Mouse (Mus musculus) neural tube, embryonic 15.5 days (tissue): Measurements from ENCODE around the gene Rpn2. TPM values are rescaled to one million over a fixed set of nuclear protein-coding genes. Genes with fewer than 3 reads are reported as not detected.

Experiments used
- ATAC-seq: fragments of 200-750 bp; cut with Nextera tagmentation; 2 replicates; pipeline ENCODE4 v1.8.0; 2017; ENCODE audit warnings: mild to moderate bottlenecking, moderate TSS enrichment, moderate library complexity; ENCODE audit not compliant: low FRiP score
- H3K27ac ChIP-seq: fragments of 300-500 bp; sonication (generic); replicated peaks from 2 replicates; pipeline ENCODE4 v1.5.1; 2015; ENCODE audit warnings: mild to moderate bottlenecking, inconsistent platforms
- H3K27me3 ChIP-seq: fragments of 300-500 bp; sonication (generic); replicated peaks from 2 replicates; pipeline ENCODE4 v1.6.1; 2015; ENCODE audit warnings: inconsistent platforms
- H3K36me3 ChIP-seq: fragments of 300-500 bp; sonication (generic); 2 replicates; pipeline ENCODE4 v1.6.1; 2015; ENCODE audit warnings: inconsistent platforms
- H3K4me1 ChIP-seq: fragments of 300-500 bp; sonication (generic); 2 replicates; pipeline ENCODE4 v1.6.1; 2015; ENCODE audit warnings: inconsistent platforms
- H3K4me2 ChIP-seq: fragments of 300-500 bp; sonication (generic); 2 replicates; pipeline ENCODE4 v1.6.1; 2015; ENCODE audit warnings: inconsistent platforms, mild to moderate bottlenecking, moderate library complexity
- H3K4me3 ChIP-seq: fragments of 300-500 bp; sonication (generic); replicated peaks from 2 replicates; pipeline ENCODE4 v1.5.1; 2015; ENCODE audit warnings: mild to moderate bottlenecking, inconsistent platforms
- H3K9ac ChIP-seq: fragments of 300-500 bp; sonication (generic); replicated peaks from 2 replicates; pipeline ENCODE4 v1.6.1; 2015; ENCODE audit warnings: mild to moderate bottlenecking, inconsistent platforms
- H3K9me3 ChIP-seq: fragments of 300-500 bp; sonication (generic); replicated peaks from 2 replicates; pipeline ENCODE4 v1.6.1; 2016; ENCODE audit warnings: inconsistent platforms
- WGBS: fragments of 180-500 bp; shearing (Covaris S2); methylation state at CpG from one replicate; pipeline ENCODE4 v1.1.7; 2015; ENCODE audit warnings: mixed read lengths; 5-methylcytosine and 5-hydroxymethylcytosine counted together
- polyA plus RNA-seq: library from polyadenylated mRNA; unstranded; fragments of >200 nt; fragmentation: Nextera tagmentation; extraction: Ambion mirVana; gene quantifications from 2 replicates; pipeline ENCODE4 v1.2.1, GENCODE M21; 2015

The Rpn2 gene
- polyA plus RNA-seq, 1 experiment from 2014 or later, result 225 TPM

DNA sequence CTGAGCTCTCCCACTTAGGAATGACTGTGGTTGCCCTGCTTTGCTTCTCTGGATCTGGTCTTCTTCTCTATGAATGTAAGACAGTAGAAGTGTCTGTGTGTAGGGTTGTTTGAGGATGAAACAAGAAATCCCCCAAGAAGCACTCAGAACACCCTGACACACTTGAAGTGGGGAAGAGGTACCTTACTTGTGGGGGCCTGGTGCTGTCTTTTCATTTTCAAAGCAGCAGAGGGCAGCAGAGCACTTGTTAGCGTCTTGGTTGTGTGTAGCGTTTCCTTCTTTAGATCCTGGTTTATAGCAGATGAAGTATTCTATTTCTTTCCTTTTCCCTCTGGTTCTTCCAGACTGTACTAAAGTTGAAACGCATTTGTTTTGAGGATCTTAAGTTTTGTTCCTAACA, 8.7 kb downstream of the Rpn2 start:
- Histone ChIP-seq H3K4me2 (no peak overlapping the region), H3K9me3 (no peaks in the 10 kb centered on the region), H3K36me3 (peaks cover 65% of the 10 kb centered on the region), H3K4me3 (no peak overlapping the region), H3K27ac (no peak overlapping the region), H3K4me1 (no peaks in the 10 kb centered on the region), H3K9ac (no peak overlapping the region), H3K27me3 (no peaks in the 10 kb centered on the region)
- 18% methylated on average over 3 of the region's 3 CpGs for WGBS
- ATAC-seq, result no peak

DNA sequence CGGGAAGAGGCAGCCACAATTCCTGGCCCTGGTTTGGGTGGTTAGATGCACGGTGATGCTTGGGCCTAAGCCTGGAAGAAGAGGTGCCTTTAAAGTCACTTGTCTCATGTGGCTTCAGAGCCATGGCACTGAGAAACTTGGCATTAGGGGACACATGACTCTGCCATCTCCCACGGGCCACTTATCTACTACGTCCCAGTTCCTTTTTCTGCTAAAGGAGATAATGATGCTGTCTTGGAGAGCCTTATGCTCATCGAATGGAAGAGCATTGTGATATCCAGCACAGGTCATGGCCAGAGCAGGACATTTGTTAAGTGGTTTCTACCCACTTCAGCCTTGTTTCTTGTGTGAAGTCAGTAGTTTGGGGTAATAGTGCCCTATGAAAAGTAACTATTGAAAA, 10.2 kb downstream of the Rpn2 start:
- H3K27ac ChIP-seq, result no peak overlapping the region
- H3K9ac ChIP-seq, result no peak overlapping the region
- peaks cover 72% of the 10 kb centered on the region for H3K36me3 ChIP-seq
- no peaks in the 10 kb centered on the region for H3K4me1 ChIP-seq
- 91% methylated on average over 5 of the region's 5 CpGs for WGBS
- no peak overlapping the region for H3K4me3 ChIP-seq
- H3K4me2 ChIP-seq, result no peak overlapping the region
- H3K9me3 ChIP-seq, result no peaks in the 10 kb centered on the region
- no peaks in the 10 kb centered on the region for H3K27me3 ChIP-seq
- ATAC-seq, result no peak

DNA sequence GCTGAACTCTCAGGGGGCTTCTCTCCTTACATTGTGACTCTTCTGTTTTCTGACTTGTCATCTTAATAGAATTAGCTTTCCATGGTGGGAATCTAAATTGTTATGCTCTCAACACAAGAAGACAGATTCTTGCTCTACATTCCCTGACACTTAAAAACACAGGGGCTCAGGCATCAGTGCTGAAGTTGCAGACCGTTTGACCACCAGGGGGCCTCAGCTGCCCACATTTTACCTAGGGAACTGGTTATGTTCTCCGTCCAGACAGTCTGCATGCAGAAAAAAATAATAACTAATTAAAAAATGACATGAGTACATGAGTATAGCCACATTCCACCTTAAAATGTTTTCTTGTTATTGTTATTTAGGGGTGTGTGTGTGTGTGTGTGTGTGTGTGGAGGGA, 13.3 kb downstream of the Rpn2 start:
- no peak for ATAC-seq
- Histone ChIP-seq H3K27me3 (no peaks in the 10 kb centered on the region), H3K27ac (no peak overlapping the region), H3K9me3 (no peaks in the 10 kb centered on the region), H3K9ac (no peak overlapping the region), H3K4me1 (peaks cover 5% of the 10 kb centered on the region; the same call in 1 of the 2 replicates), H3K36me3 (peaks cover 72% of the 10 kb centered on the region), H3K4me2 (no peak overlapping the region), H3K4me3 (no peak overlapping the region)
- WGBS, result 9% methylated on average over 2 of the region's 2 CpGs

DNA sequence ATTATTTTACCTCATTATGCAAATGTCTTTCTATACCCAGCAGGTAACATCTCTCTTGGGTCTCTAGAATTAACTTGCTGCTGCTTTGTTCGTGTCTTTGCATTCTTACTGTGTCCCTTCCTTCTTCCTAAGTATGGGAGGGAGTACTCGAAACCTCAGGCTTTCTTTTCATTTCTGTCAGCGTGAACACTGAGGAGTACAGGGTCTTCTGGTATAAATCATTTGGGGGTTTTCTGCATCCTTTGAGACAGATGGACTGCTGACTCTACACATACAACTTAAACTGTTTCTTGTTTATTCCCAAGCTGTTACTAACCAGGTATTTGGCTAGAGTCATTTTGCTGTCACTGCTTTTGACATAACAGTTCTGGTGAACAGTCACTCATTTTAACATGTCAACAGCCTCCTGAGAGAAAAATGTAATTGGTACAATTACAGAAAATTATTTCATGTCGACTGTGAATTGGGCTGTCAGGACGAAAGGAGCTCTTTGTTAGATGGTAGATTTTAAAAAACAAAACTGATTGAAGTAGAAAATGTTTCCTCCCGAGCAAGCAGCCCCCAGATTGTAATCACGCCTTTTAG, 17.4 kb downstream of the Rpn2 start:
- no peak overlapping the region for H3K4me2 ChIP-seq
- H3K4me1 ChIP-seq, result peaks cover 5% of the 10 kb centered on the region; the same call in 1 of the 2 replicates
- no peak overlapping the region for H3K9ac ChIP-seq
- no peaks in the 10 kb centered on the region for H3K9me3 ChIP-seq
- H3K27me3 ChIP-seq, result no peaks in the 10 kb centered on the region
- no peak for ATAC-seq
- peaks cover 76% of the 10 kb centered on the region for H3K36me3 ChIP-seq
- 65% methylated on average over 7 of the region's 7 CpGs for WGBS
- H3K4me3 ChIP-seq, result no peak overlapping the region
- H3K27ac ChIP-seq, result no peak overlapping the region

DNA sequence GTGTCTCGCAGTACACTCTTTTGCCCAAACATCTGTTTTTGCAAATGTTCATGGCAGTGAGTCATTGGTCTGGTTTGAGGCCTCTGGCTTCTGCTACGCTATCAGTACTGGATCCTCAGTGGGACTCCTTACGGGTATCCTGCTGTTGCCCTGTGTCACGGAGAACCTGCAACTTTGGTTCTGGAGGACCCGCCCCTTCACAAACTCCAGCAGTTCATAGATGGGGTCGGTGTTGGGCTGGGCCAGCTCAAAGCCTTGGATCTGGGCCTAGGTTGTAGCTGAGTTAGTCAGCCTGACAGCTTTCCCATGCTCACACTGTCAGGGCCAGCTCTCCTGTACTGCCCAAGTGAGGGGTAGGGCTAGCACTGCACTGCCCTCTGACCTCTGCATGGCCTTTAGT, 21.2 kb downstream of the Rpn2 start:
- no peak for ATAC-seq
- Histone ChIP-seq H3K36me3 (peaks cover 75% of the 10 kb centered on the region), H3K27ac (no peak overlapping the region), H3K27me3 (no peaks in the 10 kb centered on the region), H3K4me1 (peaks cover 5% of the 10 kb centered on the region; the same call in 1 of the 2 replicates), H3K4me3 (no peak overlapping the region), H3K9ac (no peak overlapping the region), H3K4me2 (no peak overlapping the region), H3K9me3 (no peaks in the 10 kb centered on the region)
- WGBS, result 92% methylated on average over 6 of the region's 6 CpGs

DNA sequence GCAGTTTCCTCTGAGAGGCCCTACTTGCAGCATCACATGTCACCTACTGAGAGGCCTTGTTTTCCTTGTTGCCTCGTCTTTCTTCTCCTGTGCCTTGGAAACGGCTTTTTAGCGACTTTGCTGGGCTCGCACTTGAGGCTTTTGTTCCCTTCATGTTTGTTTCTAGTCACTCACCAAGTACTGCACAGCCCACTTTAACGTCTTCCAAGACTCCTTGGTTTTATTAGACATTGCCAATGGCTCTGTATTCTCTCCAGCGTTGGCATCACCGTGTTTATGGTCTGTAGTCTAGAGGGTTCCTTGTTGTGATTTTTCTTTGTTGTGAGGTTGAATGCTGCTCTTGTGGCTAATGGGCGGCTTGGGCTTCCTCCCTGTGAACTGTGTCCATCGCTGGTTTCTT, 24.3 kb downstream of the Rpn2 start:
- ATAC-seq, result no peak
- Histone ChIP-seq H3K4me2 (no peak overlapping the region), H3K36me3 (peaks cover 62% of the 10 kb centered on the region), H3K27ac (peak overlapping the region; percentile 48), H3K27me3 (no peaks in the 10 kb centered on the region), H3K4me1 (peaks cover 12% of the 10 kb centered on the region), H3K9ac (no peak overlapping the region), H3K9me3 (no peaks in the 10 kb centered on the region), H3K4me3 (no peak overlapping the region)
- 38% methylated on average over 9 of the region's 9 CpGs for WGBS

DNA sequence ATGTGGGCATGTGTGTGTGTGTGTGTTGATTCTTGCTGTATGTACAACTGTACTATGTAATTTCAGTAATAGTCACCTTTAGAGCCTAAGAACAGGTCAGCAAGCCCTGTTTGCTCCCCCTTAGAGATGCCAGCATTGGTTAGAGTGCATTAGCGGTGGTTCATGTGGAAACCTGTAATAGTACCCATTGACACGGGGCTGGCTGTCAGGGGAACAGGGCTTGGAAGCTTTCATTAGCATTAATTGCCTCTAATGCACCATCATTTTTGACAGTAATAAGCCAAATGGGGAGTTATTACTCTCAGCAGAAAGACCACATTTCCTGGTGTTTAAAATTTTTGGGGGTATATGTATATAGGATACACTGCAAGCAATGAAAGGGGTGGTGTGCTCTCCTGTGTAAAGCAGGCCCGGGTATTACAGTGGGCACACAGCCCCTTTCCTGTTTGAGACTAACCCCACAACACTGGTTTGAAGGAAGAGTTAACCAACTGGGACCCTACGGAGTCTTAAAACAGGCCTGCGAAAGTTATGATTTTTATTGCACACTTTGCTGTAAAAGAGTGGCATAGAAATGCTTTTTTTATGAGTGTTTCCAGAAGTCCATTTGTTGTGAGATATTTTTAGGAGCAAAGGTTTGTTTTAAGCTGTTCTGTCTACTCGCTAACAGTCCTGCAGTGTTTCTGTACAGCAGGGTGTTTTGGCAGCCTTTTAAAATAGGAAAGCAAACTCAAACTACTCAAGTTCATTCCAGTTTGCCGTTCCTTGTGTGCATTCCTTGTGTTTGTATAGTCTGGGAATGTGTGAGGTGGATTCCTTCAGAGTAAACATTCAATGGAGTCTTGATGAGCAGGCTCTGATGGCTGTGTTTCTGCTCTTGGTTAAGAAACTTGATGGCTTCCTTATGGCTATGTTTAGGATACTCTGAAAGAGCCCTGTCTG, 27.5 kb downstream of the Rpn2 start:
- peak overlapping the region; percentile 45; the same call in 1 of the 2 replicates for H3K27ac ChIP-seq
- H3K9ac ChIP-seq, result no peak overlapping the region
- no peaks in the 10 kb centered on the region for H3K9me3 ChIP-seq
- no peaks in the 10 kb centered on the region for H3K27me3 ChIP-seq
- peaks cover 57% of the 10 kb centered on the region for H3K36me3 ChIP-seq
- 64% methylated on average over 7 of the region's 7 CpGs for WGBS
- H3K4me2 ChIP-seq, result no peak overlapping the region
- no peak for ATAC-seq
- no peak overlapping the region for H3K4me3 ChIP-seq
- H3K4me1 ChIP-seq, result peaks cover 12% of the 10 kb centered on the region

DNA sequence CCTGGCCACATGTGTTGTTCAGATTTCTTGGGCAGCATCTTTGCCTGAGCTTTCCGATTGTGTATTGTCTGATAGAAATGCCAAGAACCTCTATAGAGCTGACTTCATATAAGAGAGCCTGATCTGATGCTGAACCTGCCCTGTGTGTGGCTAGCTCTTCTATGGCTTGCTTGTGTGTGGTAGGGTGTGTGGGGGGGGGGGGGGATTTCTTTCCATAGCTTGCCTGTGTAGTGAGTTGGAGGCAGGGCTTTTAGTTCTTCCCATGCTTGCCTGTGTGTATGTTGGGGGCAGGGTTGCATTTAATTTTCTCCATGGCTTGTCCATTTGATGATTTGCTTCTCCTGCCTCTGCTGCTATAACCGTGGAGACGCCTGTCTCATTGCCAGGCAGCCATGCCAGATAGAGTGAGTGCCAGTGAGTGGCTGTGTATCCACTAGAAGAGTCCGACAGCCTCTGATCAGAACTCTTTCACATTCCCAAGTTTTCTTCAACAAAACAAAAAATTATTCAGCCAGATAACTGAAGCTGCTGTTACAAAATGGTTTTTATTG, 29.0 kb downstream of the Rpn2 start:
- no peak for ATAC-seq

DNA sequence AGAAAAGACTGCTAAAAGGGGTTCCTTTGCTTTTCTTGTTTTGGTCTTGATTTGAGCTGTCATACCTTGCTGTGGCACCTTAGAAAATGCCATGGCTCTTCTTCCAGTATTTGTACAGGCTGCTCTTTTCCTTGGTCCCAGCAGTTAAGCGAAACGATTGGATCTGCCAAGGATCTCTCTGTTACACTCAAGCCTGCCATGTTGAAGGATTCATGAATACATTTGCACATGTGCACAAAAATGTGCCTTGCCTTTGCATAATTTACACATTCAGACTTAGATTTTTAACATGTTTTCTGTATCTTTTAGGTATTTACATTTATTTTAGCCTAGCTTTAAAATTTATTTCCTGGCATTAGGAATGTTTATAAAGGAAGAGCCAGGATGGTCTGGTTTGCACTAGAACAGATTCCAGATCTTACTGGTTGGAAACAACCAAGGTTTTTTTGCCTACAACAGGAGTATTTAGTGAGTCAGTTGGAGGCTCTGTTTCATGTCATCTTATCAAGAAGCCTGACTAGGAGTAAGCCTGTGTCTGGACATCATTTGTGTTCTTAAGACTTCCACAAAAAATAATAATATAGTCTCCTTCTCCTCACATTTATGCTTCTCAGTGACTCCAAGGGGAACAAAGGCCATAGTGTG, 29.6 kb downstream of the Rpn2 start:
- H3K4me1 ChIP-seq, result peaks cover 15% of the 10 kb centered on the region
- H3K9me3 ChIP-seq, result no peaks in the 10 kb centered on the region
- WGBS, result 80% methylated on average over 2 of the region's 2 CpGs
- peaks cover 57% of the 10 kb centered on the region for H3K36me3 ChIP-seq
- no peak overlapping the region for H3K9ac ChIP-seq
- no peak overlapping the region for H3K27ac ChIP-seq
- no peaks in the 10 kb centered on the region for H3K27me3 ChIP-seq
- no peak overlapping the region for H3K4me3 ChIP-seq
- no peak for ATAC-seq
- no peak overlapping the region for H3K4me2 ChIP-seq

More for the DNA sequence above, 29.0 kb downstream of the Rpn2 start:
- no peak overlapping the region for H3K4me2 ChIP-seq
- H3K9ac ChIP-seq, result no peak overlapping the region
- H3K36me3 ChIP-seq, result peaks cover 57% of the 10 kb centered on the region
- H3K4me1 ChIP-seq, result peaks cover 12% of the 10 kb centered on the region
- H3K27ac ChIP-seq, result no peak overlapping the region
- H3K4me3 ChIP-seq, result no peak overlapping the region
- H3K27me3 ChIP-seq, result no peaks in the 10 kb centered on the region
- no peaks in the 10 kb centered on the region for H3K9me3 ChIP-seq
- WGBS, result 68% methylated on average over 4 of the region's 4 CpGs

DNA sequence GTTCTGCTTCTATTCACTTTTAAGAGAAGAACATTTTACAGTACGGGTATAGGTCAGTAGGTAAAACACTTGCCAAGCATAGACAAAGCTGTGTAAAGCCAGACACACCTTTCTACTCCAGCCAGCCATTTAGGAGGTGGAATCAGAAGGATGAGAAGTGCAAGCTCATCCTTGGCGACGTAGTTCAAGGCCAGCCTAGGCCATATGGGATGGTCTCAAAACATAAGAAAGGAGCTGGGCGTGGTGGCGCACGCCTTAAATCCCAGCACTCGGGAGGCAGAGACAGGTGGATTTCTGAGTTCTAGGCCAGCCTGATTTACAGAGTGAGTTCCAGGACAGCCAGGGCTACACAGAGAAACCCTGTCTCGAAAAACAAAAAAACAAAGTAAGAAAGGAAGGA, 30.8 kb downstream of the Rpn2 start:
- Histone ChIP-seq H3K4me1 (peaks cover 27% of the 10 kb centered on the region), H3K4me2 (no peak overlapping the region), H3K4me3 (no peak overlapping the region), H3K27me3 (no peaks in the 10 kb centered on the region), H3K9me3 (no peaks in the 10 kb centered on the region), H3K9ac (no peak overlapping the region), H3K36me3 (peaks cover 55% of the 10 kb centered on the region), H3K27ac (no peak overlapping the region)
- 95% methylated on average over 8 of the region's 8 CpGs for WGBS
- ATAC-seq, result no peak

DNA sequence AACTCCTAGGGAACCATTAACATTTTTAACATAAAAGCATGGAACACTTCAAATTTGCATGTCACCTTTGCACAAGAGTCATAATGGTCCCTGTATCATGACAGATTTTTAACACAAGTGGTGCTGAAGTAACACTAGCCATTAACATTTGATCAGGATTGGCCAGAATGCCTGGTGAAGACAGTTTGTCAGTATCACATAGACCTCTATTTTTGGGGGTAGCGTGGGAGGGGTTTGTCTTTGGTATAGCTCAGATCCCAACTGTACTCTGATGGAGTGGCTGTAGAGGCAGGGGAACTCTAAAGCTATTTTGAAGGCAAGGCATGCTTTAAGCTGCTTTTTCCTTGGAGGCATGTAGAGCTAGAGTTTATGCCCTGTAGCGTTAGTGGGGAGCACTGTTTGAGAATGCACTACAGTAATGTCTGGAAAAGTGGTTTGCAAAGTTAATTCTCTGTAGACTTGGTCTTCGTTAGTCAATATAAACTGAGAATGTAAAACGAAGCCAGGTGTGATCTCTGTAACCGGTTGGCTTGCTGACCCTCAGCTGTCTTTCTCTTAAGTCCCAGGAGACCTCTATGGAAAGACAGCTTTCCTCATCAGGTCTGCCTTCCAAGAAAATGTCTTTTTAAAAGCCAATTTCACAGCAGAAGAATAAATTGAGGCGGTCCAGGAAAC, 32.3 kb downstream of the Rpn2 start:
- no peak overlapping the region for H3K4me2 ChIP-seq
- peaks cover 24% of the 10 kb centered on the region for H3K4me1 ChIP-seq
- peaks cover 60% of the 10 kb centered on the region for H3K36me3 ChIP-seq
- no peak overlapping the region for H3K4me3 ChIP-seq
- H3K27me3 ChIP-seq, result no peaks in the 10 kb centered on the region
- 90% methylated on average over 6 of the region's 6 CpGs for WGBS
- no peak overlapping the region for H3K27ac ChIP-seq
- no peak for ATAC-seq
- H3K9me3 ChIP-seq, result no peaks in the 10 kb centered on the region
- H3K9ac ChIP-seq, result no peak overlapping the region
